Mouse (Mus musculus): ENCODE measurements at regions not wholly inside any gene's neighbourhood (a gene's known extent, or its start where the extent isn't known, plus 50 kb on each side); places are given as distances from the start of the nearest gene placed in this dataset.

GRCm38 (mm10) chr13:30085446-30085845 is 50.8 kb upstream of the Mboat1 start:
- no peak for DNase-seq

DNA sequence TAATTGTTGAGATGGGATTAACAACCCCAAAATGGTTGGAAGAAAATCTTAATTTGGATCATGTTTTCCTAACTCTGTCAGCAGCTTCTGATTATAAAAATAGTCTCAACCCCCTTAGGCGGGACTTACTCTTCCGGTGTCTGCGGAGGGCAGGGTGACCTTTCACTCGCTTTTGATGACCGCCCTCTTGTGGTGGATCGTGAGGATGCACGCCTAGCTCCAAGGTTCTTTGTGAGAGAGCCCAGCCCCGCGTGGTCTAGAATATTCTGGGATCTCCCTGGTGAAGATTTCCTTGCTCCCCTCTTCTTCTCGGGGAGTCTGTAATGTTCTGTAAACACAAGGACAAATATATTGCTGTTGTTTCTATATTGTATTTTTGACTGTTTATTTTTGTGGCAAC is 51.3 kb upstream of the Mboat1 start:
- intact Hi-C loops (cut with DNase I) = loop anchor here (1.0 to 5.0 kb wide), 2 partner anchors 98 to 228 kb away; partner anchors contain the start of gene E2f3
- DNase-seq = peak; percentile 84 to 87

More at GRCm38 (mm10) chr13:30085446-30085845, 50.8 kb upstream of the Mboat1 start:
- intact Hi-C loops (cut with DNase I) = loop anchor here (1.0 to 5.0 kb wide), 2 partner anchors 98 to 228 kb away; partner anchors contain the start of gene E2f3

- intact Hi-C loops (cut with DNase I) = no loop called here
- DNase-seq = no peak
These were observed 51.9 kb upstream of the Mboat1 start for GRCm38 (mm10) chr13:30084386-30084785.

GRCm38 (mm10) chr13:30083949-30084348 is 52.3 kb upstream of the Mboat1 start:
- intact Hi-C loops (cut with DNase I) = no loop called here
- no peak for DNase-seq

GRCm38 (mm10) chr13:30082761-30083160 is 53.5 kb upstream of the Mboat1 start:
- intact Hi-C loops (cut with DNase I) = no loop called here
- DNase-seq = no peak

- DNase-seq = no peak
- intact Hi-C loops (cut with DNase I) = no loop called here
These were observed 55.4 kb upstream of the Mboat1 start for GRCm38 (mm10) chr13:30080705-30081474.

GRCm38 (mm10) chr13:30074517-30075064 is 61.7 kb upstream of the Mboat1 start:
- intact Hi-C loops (cut with DNase I) = no loop called here
- DNase-seq = no peak

- intact Hi-C loops (cut with DNase I) = no loop called here
These were observed 62.2 kb upstream of the Mboat1 start for GRCm38 (mm10) chr13:30074069-30074468.

DNA sequence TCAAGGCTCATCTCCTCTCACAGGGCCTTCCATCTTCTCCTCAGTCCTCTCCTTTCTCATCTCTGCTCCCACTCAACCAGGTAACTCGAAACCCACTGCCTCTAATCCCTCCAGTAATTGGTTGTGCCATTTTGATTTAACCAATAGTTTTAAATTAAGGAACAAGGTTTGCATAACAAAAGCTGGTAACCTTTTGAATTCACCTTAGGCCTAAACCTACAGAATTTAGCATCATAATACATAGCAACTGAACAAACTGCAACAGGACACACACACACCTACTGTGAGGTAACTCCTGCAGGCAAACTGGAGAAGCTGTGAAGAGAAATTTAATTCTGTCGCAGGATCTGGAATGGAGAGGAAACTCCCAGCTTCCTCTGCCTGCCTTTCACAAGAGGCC is 66.9 kb upstream of the Mboat1 start:
- intact Hi-C loops (cut with DNase I) = no loop called here
- no peak for DNase-seq

More at GRCm38 (mm10) chr13:30074069-30074468, 62.2 kb upstream of the Mboat1 start:
- DNase-seq = no peak

- DNase-seq = no peak
- intact Hi-C loops (cut with DNase I) = no loop called here
These were observed 68.5 kb upstream of the Mboat1 start for GRCm38 (mm10) chr13:30067581-30068375.

DNA sequence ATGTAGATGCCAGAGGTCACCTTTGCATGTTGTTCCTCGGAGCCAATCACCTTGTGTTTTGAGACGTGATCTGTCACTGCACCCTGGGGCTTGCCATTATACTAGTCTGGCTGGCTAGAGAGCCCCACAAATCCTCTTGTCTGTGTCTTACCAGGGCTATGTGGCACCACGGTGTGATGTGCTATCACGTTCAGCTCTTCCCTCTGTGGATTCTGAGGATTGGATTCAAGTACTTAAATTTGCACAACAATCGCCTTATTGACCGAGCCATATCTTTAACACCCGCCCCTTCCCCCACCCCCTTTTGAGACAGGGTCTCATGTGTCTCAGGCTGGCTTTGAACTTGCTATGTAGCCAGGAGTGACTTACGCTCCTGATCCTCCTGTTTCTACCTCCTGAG is 70.8 kb upstream of the Mboat1 start:
- intact Hi-C loops (cut with DNase I) = no loop called here
- DNase-seq = no peak

DNA sequence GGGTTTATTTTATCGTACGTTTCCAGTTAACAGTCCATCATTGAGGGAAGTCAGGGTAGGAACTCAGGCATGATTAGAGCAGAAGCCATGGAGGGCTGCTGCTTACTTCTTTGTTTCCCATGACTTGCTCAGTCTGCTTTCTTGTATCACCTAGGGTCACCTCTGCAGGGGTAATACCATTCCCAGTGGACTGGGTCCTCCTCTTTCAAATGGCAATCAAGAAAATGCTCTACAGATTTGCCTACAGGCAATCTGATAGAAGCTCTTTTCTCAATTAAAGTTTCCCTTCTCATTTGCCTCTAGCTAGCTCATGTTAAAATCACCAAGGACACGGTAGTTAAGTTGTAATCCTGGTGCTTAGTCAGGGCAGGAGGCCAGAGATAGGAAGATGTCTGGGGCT is 72.5 kb upstream of the Mboat1 start:
- DNase-seq = no peak
- intact Hi-C loops (cut with DNase I) = no loop called here

DNA sequence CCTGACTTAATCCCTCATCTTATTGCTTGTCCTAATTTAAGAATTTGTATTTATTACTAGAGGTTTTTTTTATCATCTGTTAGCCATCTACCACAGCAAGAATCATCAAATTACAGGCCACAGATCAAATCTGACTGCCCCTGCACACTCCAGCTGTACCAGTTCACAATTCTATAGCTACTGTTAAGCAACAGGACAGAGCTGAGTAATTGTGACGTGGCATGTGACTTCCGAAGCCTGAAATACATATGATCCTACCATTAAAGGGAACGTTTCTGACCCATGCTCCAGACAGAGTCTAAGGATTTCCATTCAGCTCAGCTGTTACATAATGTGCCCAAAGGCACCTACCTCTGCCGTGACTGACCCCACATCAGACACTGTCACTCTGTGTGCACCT is 74.0 kb upstream of the Mboat1 start:
- DNase-seq = no peak
- intact Hi-C loops (cut with DNase I) = no loop called here

DNA sequence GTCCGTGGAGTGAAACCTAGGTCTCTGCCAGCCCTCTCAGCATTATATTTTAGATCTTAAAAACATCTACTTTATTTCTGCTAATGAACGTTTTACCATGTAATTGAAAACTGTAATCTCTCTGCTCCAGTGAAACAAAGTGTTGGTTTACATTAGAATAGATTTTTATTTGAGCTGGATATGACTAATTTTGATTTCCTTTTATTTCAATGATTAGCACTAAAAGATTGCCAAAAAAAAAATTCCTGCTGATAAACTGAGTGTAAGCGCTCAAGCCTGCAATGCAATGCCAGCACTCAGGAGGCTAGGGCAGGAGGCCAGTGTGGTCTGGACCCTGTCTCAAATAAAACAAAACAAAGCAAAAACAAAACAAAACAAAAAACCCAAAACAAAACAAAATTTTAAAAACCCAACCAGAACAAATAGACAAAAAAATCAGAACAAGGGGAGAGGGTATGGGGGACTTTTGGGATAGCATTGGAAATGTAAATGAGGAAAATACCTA is 69.3 kb upstream of the E2f3 start:
- no peak for DNase-seq
- intact Hi-C loops (cut with DNase I) = no loop called here

- intact Hi-C loops (cut with DNase I) = no loop called here
- no peak for DNase-seq
These were observed 66.2 kb upstream of the E2f3 start for GRCm38 (mm10) chr13:30051891-30052550.

DNA sequence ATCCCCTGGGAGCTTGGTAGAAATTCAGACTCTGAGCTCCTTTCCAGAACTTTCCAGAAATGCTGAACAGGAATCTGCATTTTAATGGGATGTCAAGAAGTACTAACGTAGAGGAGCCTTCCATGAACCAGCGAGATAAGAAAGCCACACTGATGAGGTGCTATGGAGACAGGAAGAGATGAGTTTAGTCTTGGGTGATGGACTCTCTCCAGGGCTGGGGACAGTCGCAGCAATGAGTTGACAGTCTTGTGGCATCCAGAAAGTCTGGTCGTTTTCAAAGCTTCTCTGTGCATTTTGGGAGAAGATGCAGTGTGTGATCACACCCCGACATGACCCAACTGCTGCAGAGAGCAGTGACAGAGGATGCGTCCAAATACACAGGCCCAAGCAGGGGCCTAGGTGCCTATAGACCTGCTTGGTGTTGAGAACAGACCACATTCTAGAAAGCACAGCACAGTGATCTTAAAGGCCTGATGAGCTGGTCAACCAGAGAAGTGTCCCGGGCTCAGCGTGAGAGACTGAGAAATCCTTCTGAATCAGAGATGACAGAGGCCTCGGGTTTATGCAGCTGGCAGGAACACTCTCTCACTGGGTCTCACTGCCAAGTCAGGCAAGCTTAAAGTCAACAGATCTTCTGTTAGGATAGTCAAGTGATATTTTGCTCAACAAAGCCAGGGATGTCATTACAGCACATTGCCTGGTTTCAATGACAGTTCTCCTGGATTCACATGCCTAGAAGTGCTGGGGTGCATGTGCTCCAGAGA is 65.1 kb upstream of the E2f3 start:
- intact Hi-C loops (cut with DNase I) = no loop called here
- DNase-seq = no peak

DNA sequence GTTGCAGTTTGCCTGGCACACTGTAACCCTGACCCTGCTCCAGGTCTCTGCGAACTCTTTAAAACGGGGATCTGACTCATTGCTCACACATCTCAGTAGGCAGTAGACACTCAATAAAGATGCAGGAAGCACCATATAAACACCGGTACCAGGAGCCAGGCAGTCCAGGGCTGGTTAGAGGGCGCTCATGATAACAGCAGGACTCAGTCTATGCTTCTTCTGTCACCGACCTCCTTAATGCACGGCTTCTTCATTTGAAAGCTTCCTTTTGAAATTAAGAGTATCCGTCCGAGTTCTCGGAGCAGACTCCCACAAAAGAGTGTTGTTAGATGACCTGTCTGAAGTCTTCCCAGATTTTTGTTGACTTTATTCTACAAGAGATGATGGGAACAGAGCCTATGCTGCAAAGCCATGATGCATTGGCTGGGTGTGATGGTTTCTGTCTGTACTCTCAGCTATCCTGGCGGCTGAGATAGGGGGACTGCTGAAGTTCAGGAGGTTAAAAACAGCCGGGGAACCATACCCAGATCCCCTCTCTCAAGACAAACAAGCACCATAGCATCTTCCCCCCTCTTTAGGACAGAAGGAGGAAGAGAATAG is 62.5 kb upstream of the E2f3 start:
- intact Hi-C loops (cut with DNase I) = no loop called here

DNA sequence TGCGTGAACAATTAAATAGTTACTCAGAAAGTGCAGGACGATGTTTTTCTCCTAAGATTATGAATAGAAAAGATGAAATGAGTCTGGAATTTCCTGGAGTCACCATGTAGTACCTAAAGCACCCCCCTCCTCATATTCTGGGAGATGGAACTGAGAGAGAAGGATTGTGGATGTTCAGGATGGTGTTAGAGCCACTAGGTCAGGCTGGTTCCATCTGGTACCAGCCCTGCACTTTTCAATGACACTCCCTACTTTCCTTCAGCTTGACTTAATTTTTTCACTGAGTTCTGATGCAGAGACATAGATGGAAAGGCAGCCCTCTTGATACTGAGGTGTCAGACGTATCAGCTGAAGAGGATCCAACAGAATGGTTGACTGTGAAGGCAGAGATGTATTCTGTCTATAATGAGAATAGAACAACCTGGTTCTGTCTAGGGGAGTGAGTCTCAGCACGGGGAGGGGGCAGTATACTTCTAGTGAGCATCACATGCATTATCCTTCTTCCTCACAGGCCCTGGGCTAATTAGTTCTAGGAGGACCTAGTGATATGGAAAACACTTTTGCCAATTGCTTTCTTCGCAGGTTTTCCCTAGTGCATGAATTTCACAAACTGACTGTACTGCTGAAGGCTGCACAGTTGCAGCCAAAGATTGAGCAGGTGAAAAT is 60.8 kb upstream of the E2f3 start:
- DNase-seq = no peak
- intact Hi-C loops (cut with DNase I) = no loop called here

More for the DNA sequence above, 62.5 kb upstream of the E2f3 start:
- DNase-seq = no peak

DNA sequence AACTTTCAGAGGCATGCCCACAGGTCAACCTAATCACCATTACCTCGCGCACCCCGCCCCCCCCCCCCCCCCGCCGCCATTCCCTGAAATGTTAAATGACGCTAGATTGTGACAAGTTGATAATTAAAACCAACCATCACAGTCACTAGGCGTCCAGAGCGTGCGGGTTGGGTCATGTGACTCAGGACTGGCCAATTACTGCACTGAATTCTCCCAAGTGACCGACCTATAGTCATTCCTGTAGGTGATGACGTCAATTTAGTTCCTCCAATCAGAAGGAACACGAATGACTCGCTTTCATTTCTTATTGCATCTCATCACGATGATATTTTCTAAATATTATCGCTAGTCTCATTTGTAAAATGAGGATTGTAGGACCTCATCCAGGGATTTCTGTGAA is 60.2 kb upstream of the E2f3 start:
- intact Hi-C loops (cut with DNase I) = no loop called here
- DNase-seq = no peak

Measured in heart, postnatal 36 days (tissue).